Mouse (Mus musculus): ENCODE results near the gene Gm6793. TPM values are rescaled to one million over a fixed set of nuclear protein-coding genes. Genes with fewer than 3 reads are reported as not detected.

The Gm6793 gene
- polyA plus RNA-seq, 1 experiment from 2014 or later, result 1.0 TPM

Other genes with a start within 250 kb of the Gm6793 start
- 235 and 250 TPM in 2 replicates for gene Cfdp1, start 160.7 kb downstream of the Gm6793 start, polyA plus RNA-seq (2016; fragmentation: Nextera tagmentation; extraction: Ambion mirVana)
- gene Tmem170, start 138.3 kb downstream of the Gm6793 start, polyA plus RNA-seq (2016; fragmentation: Nextera tagmentation; extraction: Ambion mirVana), result 8.8 and 8.9 TPM in 2 replicates
- gene Chst5, start 104.6 kb downstream of the Gm6793 start, polyA plus RNA-seq (2016; fragmentation: Nextera tagmentation; extraction: Ambion mirVana), result 2.9 and 4.1 TPM in 2 replicates
- gene Tmem231, start 81.2 kb downstream of the Gm6793 start, polyA plus RNA-seq (2016; fragmentation: Nextera tagmentation; extraction: Ambion mirVana), result 21.1 and 22.2 TPM in 2 replicates
- gene Gabarapl2, start 74.3 kb downstream of the Gm6793 start, polyA plus RNA-seq (2016; fragmentation: Nextera tagmentation; extraction: Ambion mirVana), result 175 and 183 TPM in 2 replicates
- gene Adat1, start 22.7 kb downstream of the Gm6793 start, polyA plus RNA-seq (2016; fragmentation: Nextera tagmentation; extraction: Ambion mirVana), result 11.5 and 14.8 TPM in 2 replicates
- gene Kars, start 3.7 kb downstream of the Gm6793 start, polyA plus RNA-seq (2016; fragmentation: Nextera tagmentation; extraction: Ambion mirVana), result 228 and 233 TPM in 2 replicates
- gene Terf2ip, start 3.6 kb downstream of the Gm6793 start, polyA plus RNA-seq (2016; fragmentation: Nextera tagmentation; extraction: Ambion mirVana), result 32.3 and 33.8 TPM in 2 replicates

Data from embryonic facial prominence, embryonic 12.5 days (tissue).